Mouse (Mus musculus) stomach, postnatal 0 days (tissue): ENCODE measurements around the gene Chaf1b.

Experiments used
- CTCF ChIP-seq: IDR thresholded peaks from 2 replicates; pipeline ENCODE4 v1.5.1; 2016; ENCODE audit warnings: antibody characterized with exemption, low read depth, mild to moderate bottlenecking, moderate library complexity
- EP300 ChIP-seq: optimal IDR thresholded peaks from 2 replicates; pipeline ENCODE3; 2016; ENCODE audit warnings: antibody characterized with exemption

DNA sequence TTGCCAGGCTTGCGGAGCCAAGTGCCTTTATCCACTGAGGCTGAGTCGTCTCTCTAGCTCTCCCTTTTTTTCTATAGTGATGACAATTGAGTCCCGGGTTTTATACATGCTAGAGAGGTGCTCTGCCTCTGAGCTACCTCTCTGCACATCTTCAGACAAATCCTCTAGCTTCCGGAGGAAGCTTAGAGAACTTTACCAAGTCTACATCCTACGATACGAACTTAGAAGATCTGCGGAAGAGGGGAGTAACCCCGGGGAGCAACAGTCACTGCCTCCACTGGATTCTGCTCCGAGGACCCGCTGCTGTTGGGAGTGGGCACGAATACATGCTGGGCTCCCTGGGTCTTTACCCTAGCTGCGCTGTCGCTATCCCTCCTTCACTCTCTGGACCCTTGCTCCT, 50.9 kb downstream of the Chaf1b start:
- TF ChIP-seq CTCF (no peak), EP300 (no peak)
